Mouse (Mus musculus) cerebellum, postnatal 36 days (tissue): ENCODE results near the gene Tmem121.
"Not testable (repeated sequence)": the region's sequence is repeated elsewhere in the genome, so short reads cannot be mapped to it uniquely, and the experiment has no call there.

Experiments
- DNase-seq, 2 experiments: peaks; one replicate each; pipeline ENCODE4 v3.0.0; 2021 to 2022; ENCODE audit warnings: mixed read lengths in 2 of 2

Tmem121 gene

DNA sequence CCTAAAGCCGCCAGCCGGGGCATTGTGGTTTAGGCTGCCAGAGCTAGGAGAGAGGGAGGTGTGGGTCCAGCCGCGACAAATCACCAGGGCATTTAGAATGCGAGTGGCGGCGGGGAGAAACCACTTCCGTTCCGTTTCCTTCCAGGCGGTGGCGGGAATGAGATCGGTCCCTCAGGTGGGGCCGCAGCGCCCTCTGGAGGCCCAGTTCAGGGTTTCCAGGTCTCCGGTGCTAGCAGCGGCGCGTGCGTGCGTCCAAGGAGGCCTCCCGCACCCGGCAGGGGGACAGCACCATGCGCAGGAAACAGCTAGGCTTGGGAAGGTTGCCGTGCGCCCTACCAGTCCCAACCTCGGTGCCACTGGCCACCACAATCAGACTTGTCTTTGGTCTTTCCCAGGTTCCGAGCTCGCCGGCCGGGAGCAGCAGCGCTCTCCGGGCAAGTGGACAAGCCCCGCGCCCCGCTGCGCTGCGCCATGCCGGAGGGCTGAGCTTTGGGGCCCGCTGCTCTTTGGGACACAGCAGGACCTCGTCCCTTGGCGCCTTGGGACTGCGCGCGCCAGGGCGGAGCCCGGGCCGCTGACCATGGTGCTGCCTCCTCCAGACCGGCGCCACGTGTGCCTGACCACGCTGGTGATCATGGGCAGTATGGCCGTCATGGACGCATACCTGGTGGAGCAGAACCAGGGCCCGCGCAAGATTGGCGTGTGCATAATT is 2.0 kb downstream of the Tmem121 start:
- peak; percentile 95 for DNase-seq

DNA sequence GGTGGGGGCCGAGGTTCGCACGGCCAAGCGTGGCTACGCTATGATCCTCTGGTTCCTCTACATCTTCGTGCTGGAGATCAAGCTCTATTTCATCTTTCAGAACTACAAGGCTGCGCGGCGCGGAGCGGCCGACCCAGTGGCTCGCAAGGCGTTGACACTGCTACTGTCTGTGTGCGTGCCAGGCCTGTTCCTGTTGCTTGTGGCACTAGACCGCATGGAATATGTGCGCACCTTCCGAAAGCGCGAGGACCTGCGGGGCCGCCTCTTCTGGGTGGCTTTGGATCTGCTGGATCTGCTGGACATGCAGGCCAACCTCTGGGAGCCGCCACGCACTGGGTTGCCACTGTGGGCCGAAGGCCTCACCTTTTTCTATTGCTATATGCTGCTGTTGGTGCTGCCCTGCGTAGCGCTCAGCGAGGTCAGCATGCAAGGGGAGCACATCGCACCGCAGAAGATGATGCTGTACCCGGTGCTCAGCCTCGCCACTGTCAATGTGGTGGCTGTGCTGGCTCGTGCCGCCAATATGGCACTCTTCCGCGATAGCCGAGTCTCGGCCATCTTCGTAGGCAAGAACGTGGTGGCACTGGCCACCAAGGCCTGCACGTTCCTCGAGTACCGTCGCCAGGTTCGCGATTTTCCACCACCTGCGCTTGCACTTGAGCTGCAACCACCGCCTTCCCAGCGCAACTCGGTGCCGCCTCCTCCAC is 2.8 kb downstream of the Tmem121 start:
- DNase-seq = peak in 1 of 2 experiments; percentile 21

DNA sequence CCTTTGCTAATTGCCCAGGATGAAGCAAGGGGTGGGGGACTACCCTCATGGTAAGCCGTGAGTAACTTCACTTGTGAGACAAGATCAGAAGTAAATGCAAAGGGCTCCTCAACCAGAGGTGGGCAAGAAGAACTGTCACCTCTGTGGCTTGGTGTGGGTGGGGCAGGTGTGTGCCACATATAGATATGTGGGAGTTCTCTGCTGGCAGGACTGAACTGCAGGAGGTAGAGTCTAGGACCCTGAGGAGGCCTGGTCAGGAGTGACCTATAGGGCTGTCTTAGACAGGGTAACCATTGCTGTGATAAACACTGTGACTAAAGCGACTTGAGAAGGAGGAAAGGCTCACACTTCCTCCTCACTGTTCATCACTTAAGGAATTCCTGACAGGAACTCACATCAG is 7.7 kb downstream of the Tmem121 start:
- no peak for DNase-seq

GRCm38 (mm10) chr12:113199132-113199531 is 13.4 kb downstream of the Tmem121 start:
- not testable (repeated sequence) for DNase-seq

DNA sequence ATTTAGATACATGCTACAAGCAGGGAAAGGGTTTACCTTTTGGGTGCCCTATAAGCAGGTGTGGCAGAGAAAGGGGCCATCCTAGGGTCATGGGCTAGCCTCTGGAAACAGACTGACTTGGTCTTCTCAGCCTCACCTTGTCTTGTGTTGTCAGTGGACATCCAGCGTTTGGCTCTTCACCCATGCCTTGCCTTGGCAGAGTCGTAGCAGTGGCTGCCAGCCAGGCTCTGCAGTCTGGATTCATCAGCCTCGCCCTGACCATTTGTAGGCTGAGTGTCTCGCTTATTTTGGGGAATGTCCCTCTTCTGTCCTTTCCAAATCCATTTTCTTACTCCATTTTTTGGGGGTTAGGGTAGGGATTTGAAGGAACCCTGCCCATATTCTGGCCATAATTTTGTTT is 15.6 kb downstream of the Tmem121 start:
- DNase-seq = peak; percentile 58 to 71

DNA sequence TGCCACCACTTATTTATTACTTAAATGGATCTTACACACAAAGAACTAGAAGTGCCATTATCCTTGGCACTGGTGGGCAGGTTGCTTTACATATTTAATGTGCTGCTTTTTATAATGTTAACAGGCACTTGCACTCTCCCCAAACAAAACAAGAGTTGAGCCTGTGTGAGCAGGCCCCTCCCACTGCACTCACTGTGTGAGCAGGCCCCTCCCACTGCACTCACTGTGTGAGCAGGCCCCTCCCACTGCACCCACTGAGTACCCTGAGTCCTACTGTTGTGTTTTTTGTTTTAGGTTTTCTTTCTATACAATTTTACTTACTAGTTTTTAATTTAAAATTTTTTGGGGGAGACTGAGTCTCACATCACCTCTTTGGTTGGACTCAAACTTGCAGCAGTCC is 16.3 kb downstream of the Tmem121 start:
- DNase-seq = no peak

- DNase-seq = no peak
Observed at GRCm38 (mm10) chr12:113203522-113203921, 17.8 kb downstream of the Tmem121 start.

DNA sequence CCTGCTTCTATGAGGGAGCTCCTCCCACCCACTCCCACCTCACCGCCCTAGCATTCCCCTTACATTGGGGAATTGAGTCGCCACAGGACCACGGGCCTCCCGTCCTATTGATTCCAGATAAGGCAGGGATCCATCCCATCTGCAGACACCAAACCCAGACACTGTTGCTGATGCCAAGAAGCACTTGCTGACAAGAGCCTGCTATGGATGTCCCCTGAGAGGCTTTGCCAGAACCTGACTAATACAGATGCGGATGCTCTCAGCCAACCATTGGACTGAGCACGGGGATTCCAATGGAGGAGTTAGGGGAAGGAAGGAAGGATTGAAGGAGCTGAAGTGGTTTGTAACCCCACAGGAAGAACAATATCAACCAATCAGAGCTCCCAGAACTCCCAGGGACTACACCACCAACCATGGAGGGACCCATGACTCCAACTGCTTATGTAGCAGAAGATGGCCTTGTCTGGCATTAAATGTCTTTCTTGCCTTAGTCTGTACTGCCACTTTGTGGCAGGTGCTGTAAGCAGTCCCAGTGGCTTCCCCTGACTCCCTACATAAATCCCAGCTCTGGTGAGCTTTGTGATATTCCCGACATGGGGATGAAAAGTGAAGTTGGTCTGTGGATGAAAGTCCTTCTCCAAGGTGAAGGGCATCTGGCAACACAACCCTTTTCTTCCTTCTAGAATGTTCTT is 19.7 kb downstream of the Tmem121 start:
- no peak for DNase-seq

GRCm38 (mm10) chr12:113207737-113208136 is 22.0 kb downstream of the Tmem121 start:
- DNase-seq = no peak

GRCm38 (mm10) chr12:113210586-113211378 is 25.1 kb downstream of the Tmem121 start:
- no peak for DNase-seq

DNA sequence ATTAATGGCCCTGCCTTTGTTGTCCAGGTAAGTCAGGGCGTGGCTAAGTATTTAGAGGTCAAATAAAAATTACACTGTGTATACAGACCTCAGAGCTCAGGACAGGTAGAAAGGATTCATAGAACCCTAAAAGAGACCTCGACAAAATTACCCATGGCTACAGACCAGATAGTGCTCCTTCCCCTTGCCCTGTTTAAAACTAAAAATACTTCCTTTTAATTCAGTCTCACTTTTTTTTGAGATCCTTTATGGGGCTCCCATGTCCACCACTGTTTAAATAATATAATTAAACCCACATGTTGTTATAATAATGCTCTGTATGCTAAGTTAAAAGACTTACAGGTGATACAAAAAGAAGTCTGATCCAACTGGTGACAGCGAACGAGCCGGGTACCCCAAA is 26.0 kb downstream of the Tmem121 start:
- DNase-seq = no peak

DNA sequence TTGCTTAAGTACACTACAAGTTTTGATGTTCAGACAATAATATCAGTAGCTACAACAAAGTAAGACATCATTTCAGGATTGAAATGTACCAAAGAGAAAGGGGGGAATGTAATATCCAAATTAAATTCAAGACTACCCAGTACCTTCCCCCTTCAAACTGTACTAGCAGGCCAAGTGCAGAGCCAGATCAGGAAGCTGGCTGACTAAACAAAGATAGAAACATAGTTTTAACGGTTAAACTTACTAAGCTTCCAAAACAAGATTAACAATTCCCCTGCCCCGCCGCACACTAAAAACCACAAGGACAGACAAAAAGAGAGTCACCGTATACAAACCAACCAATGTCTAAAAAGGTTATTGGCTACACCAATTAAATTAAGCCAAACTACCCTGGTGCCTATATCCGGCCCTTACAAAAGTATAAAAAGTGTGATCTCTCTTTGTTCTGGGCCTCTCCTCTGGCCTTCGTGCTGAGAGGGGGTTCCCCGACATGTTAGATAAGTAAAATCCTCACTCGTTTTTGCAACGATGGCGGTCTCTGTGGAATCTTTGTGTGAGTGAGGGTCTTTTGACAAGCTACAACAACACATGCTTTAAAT is 26.7 kb downstream of the Tmem121 start:
- no peak for DNase-seq

- no peak for DNase-seq
Observed at GRCm38 (mm10) chr12:113213226-113213625, 27.5 kb downstream of the Tmem121 start.

- no peak for DNase-seq
Observed at GRCm38 (mm10) chr12:113214072-113214808, 28.5 kb downstream of the Tmem121 start.

- no peak for DNase-seq
Observed at GRCm38 (mm10) chr12:113214972-113215666, 29.4 kb downstream of the Tmem121 start.

DNA sequence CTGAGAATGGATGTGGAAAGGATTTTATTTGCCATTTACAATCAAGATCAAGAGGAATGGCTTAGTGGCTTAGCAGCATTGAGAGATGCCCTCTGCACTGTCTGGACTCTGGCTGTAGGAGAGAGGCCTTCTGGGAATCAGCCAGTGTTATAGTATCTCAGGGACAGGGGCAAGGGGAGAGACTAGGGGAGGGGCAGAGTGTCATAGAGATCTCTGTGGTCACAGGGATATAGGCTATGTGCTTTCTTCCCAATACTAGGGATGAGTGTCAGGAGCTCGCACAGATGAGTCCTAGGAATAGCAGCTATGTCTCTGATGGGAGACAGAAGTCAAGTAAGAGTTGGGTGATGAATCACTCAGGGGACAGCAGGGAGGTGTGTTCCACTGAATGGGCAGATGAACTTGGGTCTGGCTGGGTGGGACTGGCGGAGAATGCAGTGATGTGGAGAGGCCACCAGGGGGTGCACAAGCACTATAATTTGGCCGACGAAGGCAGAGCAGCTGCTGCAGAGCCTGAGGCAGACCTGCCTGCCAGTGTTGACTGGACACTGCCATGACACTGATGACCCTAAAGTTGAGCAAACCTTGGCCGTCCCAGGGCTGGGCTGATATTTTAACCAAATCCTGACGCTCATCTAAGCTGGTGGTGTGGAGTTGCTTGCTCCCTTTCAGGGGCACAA is 30.1 kb downstream of the Tmem121 start:
- DNase-seq = peak; percentile 58 to 68

GRCm38 (mm10) chr12:113217306-113218242 is 31.8 kb downstream of the Tmem121 start:
- DNase-seq = peak; percentile 61 to 63

DNA sequence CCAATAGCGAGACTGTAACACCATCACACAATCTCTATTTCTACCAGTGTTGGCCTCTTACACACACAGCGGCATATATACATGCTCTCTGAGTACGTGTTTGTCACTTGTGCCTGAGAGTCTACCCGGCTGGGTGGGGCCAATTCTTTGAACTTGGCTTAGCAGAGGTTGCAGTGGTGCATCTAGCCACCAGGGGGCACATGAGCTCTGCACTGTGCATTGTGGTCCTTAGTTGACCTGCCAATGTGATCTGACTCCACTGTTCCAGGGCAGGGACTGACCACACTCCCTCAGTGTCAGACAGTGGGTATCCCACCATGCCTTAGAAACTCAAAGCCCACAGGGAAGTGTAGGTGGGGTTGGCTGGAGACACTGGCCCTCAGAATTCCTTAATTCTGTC is 34.1 kb downstream of the Tmem121 start:
- peak in 1 of 2 experiments; percentile 16 for DNase-seq

DNA sequence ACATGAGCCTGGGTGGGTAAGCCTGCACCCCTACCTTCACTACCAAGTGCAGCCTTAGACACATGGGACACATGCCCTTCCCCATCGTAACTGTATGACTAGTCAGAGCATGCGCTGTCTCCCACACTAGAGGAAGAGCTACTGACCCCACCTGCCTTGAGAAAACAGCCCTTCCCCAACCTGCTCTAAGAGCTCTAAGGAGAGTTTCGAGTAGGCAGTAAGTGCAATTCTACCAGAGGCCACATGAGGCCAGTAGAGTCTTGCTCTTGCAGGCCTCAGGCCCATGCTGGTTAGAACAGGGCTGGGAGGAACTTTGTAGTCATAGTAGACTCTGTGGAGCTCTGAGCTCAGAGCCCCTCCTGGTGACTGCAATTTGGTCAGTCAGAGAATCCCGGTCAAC is 34.7 kb downstream of the Tmem121 start:
- peak; percentile 50 for DNase-seq
